Mouse (Mus musculus): ENCODE results near the gene Rfx3. TPM values are rescaled to one million over a fixed set of nuclear protein-coding genes. Genes with fewer than 3 reads are reported as not detected.

Gene Rfx3
- polyA plus RNA-seq, 1 experiment from 2014 or later = 43.1 TPM

DNA sequence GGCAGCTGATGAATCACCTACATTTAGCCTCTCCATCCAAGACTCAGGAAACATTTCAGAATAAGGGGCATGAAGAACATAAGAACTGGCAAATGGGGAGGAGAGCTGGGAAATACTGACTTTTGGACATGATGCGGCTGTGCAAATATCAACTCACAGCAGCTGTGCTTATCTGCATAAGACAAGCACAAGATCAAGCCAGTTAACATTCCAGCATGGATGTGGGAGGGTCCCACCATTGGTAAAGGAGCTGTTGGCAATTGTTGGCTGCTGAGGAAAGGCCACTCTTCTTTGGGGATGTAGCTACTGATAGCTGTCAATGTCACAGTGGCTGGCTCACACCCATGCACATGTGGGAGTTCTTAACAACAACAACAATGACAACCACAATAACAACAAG lies 263.7 kb downstream of the Rfx3 start:
- Histone ChIP-seq H3K36me3 (ENCODE audit: control insufficient read depth, insufficient read depth, low read length) (no peaks in the 10 kb centered on the region), H3K9me3 (ENCODE audit: control insufficient read depth, low read length) (no peaks in the 10 kb centered on the region), H3K4me1 (replicated peaks; ENCODE audit: control insufficient read depth, insufficient read depth, low read length) (no peaks in the 10 kb centered on the region), H3K9ac (ENCODE audit: low read depth, low read length) (no peak overlapping the region), H3K27ac (ENCODE audit: low read depth, low read length) (no peak overlapping the region), H3K27me3 (ENCODE audit: control insufficient read depth, insufficient read depth, low read length) (no peaks in the 10 kb centered on the region), H3K4me2 (replicated peaks; ENCODE audit: low read depth, low read length) (no peak overlapping the region), H3K4me3 (ENCODE audit: low read depth, low read length) (no peak overlapping the region)
- WGBS = 100% methylated on average over 1 of the region's 1 CpGs
- DNase-seq (ENCODE audit: low spot score) (no peak), ATAC-seq (ENCODE audit: low FRiP score) (no peak)

DNA sequence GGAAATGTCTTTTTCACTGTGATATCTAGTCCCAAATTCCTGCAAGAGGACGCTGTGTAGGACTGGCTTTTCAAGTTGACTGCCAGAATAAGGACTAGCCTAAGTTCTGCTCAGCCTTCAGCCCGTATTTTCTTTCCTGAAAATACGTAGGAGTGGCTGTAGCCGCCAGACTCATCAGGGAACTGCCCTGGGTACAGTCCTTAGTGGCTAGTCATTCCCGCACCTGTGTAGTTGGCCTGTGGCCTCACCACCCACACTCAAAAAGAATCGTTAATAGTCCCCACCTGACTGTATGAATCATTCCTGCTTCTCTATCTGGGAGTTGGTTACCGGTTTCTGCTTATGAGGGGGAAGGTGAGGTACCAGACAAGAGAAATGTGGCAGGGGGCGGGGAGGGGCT lies 272.1 kb downstream of the Rfx3 start:
- Histone ChIP-seq H3K4me2 (replicated peaks; ENCODE audit: low read depth, low read length) (no peak overlapping the region), H3K9me3 (ENCODE audit: control insufficient read depth, low read length) (no peaks in the 10 kb centered on the region), H3K36me3 (ENCODE audit: control insufficient read depth, insufficient read depth, low read length) (no peaks in the 10 kb centered on the region), H3K9ac (ENCODE audit: low read depth, low read length) (no peak overlapping the region), H3K27ac (ENCODE audit: low read depth, low read length) (no peak overlapping the region), H3K27me3 (ENCODE audit: control insufficient read depth, insufficient read depth, low read length) (no peaks in the 10 kb centered on the region), H3K4me1 (replicated peaks; ENCODE audit: control insufficient read depth, insufficient read depth, low read length) (no peaks in the 10 kb centered on the region), H3K4me3 (ENCODE audit: low read depth, low read length) (no peak overlapping the region)
- no peak for ATAC-seq (ENCODE audit: low FRiP score)
- DNase-seq (ENCODE audit: low spot score) = no peak
- 76% methylated on average over 8 of the region's 8 CpGs for WGBS

DNA sequence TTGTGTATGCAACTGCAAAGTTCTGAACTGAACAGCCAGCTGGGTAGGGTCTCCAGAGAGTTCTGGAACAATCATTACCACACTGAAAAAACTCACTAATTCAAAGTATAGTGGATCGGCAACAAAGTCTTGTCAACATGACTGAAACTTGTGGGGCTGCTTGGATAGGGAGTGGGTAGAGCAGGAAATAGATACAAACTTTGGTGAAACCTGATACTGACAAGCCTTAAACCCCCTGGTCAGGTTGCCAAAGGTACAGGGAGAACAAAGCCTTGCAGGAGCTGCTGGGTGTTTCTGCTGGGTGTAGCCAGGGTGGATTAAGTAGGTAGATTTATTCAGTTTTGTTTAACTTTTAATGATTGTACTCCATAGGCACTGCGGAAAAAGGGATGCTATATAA lies 274.4 kb downstream of the Rfx3 start:
- Histone ChIP-seq H3K36me3 (ENCODE audit: control insufficient read depth, insufficient read depth, low read length) (no peaks in the 10 kb centered on the region), H3K9me3 (ENCODE audit: control insufficient read depth, low read length) (no peaks in the 10 kb centered on the region), H3K4me1 (replicated peaks; ENCODE audit: control insufficient read depth, insufficient read depth, low read length) (no peaks in the 10 kb centered on the region), H3K9ac (ENCODE audit: low read depth, low read length) (no peak overlapping the region), H3K4me2 (replicated peaks; ENCODE audit: low read depth, low read length) (no peak overlapping the region), H3K4me3 (ENCODE audit: low read depth, low read length) (no peak overlapping the region), H3K27me3 (ENCODE audit: control insufficient read depth, insufficient read depth, low read length) (no peaks in the 10 kb centered on the region), H3K27ac (ENCODE audit: low read depth, low read length) (no peak overlapping the region)
- no peak for DNase-seq (ENCODE audit: low spot score)
- WGBS = 83% methylated on average over 2 of the region's 2 CpGs
- no peak for ATAC-seq (ENCODE audit: low FRiP score)

DNA sequence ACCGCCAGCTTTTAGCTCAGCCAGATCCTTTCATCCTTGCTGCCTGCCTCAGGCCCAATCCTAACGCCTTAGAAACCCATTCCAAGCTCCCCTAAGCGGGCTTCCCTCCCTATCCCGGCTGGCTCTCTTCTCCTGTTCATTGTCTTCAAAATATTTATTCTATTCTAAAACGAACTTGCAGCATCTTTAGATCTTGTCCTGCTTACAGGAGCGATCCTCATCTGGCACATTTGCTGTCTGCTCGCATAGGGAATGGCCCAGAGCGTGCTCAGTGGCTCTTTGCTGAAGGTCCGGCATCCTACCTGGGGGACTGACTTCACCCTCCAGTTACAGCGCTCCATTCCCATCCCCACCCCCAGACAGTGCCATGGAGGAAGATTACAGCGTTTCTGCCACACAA lies 292.0 kb downstream of the Rfx3 start:
- Histone ChIP-seq H3K4me3 (ENCODE audit: low read depth, low read length) (no peak overlapping the region), H3K36me3 (ENCODE audit: control insufficient read depth, insufficient read depth, low read length) (no peaks in the 10 kb centered on the region), H3K9me3 (ENCODE audit: control insufficient read depth, low read length) (no peaks in the 10 kb centered on the region), H3K4me1 (replicated peaks; ENCODE audit: control insufficient read depth, insufficient read depth, low read length) (no peaks in the 10 kb centered on the region), H3K9ac (ENCODE audit: low read depth, low read length) (no peak overlapping the region), H3K4me2 (replicated peaks; ENCODE audit: low read depth, low read length) (no peak overlapping the region), H3K27ac (ENCODE audit: low read depth, low read length) (no peak overlapping the region), H3K27me3 (ENCODE audit: control insufficient read depth, insufficient read depth, low read length) (no peaks in the 10 kb centered on the region)
- 79% methylated on average over 11 of the region's 11 CpGs for WGBS
- no peak for ATAC-seq (ENCODE audit: low FRiP score)
- no peak for DNase-seq (ENCODE audit: low spot score)

DNA sequence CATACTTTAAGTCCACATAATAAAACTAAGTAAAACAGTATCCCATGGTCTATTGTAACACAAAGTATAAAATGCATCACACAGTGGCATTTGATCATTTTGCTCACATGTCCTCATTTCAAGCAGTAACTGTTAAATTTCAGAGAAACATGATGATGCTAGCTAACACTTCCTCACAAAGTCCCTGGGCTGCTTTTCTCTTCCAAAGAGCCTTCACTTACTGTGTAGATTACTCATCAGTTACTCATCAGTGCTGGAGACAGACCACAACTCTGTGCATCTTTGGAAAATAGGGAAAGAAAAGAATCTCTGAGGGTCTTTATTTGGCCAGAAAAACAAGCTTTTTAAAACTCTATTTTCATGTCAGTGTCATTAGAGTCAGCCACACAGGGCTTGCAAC lies 294.7 kb downstream of the Rfx3 start:
- Histone ChIP-seq H3K4me2 (replicated peaks; ENCODE audit: low read depth, low read length) (no peak overlapping the region), H3K27ac (ENCODE audit: low read depth, low read length) (no peak overlapping the region), H3K9ac (ENCODE audit: low read depth, low read length) (no peak overlapping the region), H3K36me3 (ENCODE audit: control insufficient read depth, insufficient read depth, low read length) (no peaks in the 10 kb centered on the region), H3K4me1 (replicated peaks; ENCODE audit: control insufficient read depth, insufficient read depth, low read length) (no peaks in the 10 kb centered on the region), H3K9me3 (ENCODE audit: control insufficient read depth, low read length) (no peaks in the 10 kb centered on the region), H3K27me3 (ENCODE audit: control insufficient read depth, insufficient read depth, low read length) (no peaks in the 10 kb centered on the region), H3K4me3 (ENCODE audit: low read depth, low read length) (no peak overlapping the region)
- no peak for ATAC-seq (ENCODE audit: low FRiP score)
- no peak for DNase-seq (ENCODE audit: low spot score)

Measured in hindbrain, embryonic 11.5 days (tissue).